Mouse (Mus musculus): Measurements from ENCODE around the gene Tecr. TPM values are rescaled to one million over a fixed set of nuclear protein-coding genes. Genes with fewer than 3 reads are reported as not detected.

The Tecr gene
- total and polyA plus RNA-seq, 3 experiments, result 111 to 199 (median 171) TPM

DNA sequence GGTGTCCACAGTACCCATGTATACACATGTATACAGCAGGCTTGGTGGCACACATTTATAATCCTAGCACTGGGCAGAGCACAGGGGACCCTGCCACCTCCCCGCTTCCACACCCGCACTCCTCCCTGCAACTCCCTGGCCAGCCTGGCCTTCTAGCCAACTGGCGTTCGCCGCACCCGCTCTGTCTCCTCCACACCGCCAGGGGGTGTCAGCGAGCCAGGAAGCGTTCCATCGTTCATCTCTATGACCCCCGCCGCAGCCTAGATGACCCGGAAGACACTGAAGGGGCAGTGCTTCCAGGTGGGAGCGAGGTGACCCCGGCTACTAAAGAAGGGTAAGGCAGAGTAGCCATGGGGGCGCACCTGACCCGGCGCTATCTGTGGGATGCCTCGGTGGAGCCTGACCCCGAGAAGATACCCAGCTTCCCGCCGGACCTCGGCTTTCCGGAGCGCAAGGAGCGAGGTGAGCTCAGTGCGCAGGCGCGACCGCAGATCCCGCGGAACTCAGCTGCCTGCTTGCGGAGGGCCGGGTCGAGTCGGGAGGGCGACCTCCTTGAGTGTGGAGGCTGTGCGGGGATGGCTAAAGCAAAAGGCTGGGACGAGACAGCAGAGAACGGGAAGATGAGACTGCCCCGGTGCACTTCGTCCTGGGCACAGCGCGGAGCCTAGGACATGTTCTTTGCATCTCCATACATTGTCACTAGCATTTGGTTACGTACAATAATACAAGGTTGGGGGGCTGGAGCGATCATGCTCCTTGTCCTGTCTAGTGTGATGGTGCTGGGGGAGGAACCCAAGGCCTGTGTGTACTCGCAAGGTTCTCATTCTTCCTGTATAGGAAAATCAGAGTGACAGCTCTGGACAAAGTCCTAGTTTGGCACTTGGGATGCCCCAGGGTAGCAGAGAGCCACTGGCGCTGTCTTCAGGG is 41.0 kb downstream of the Tecr start, which contains the start of gene Ndufb7 (continued):
- TF ChIP-seq ETS1 (conservative IDR thresholded peaks at IDR 0.05; ENCODE audit: low read depth, low read length) (no peak), POLR2A (IDR thresholded peaks at IDR 0.05; ENCODE audit: low read depth, low read length) (peak; percentile 83), MAZ (IDR thresholded peaks at IDR 0.05; ENCODE audit: low read depth, low read length) (peak; percentile 68; the same call in 1 of the 2 replicates), NELFE (IDR thresholded peaks at IDR 0.05; ENCODE audit: low read depth, low read length) (peak; percentile 73), JUND (conservative IDR thresholded peaks at IDR 0.05; ENCODE audit: low read depth, low read length) (no peak), TCF12 (IDR thresholded peaks at IDR 0.05; ENCODE audit: low read depth, low read length) (peak; percentile 76; the same call in 1 of the 2 replicates), ZKSCAN1 (IDR thresholded peaks at IDR 0.05; ENCODE audit: borderline replicate concordance, low read depth, low read length) (no peak), BHLHE40 (IDR thresholded peaks at IDR 0.05; ENCODE audit: low read depth, low read length) (no peak), CHD1 (IDR thresholded peaks at IDR 0.05; ENCODE audit: low read depth, low read length) (no peak), SIN3A (IDR thresholded peaks at IDR 0.05; ENCODE audit: low read length) (peak; percentile 79; the same call in 1 of the 2 replicates)

DNA sequence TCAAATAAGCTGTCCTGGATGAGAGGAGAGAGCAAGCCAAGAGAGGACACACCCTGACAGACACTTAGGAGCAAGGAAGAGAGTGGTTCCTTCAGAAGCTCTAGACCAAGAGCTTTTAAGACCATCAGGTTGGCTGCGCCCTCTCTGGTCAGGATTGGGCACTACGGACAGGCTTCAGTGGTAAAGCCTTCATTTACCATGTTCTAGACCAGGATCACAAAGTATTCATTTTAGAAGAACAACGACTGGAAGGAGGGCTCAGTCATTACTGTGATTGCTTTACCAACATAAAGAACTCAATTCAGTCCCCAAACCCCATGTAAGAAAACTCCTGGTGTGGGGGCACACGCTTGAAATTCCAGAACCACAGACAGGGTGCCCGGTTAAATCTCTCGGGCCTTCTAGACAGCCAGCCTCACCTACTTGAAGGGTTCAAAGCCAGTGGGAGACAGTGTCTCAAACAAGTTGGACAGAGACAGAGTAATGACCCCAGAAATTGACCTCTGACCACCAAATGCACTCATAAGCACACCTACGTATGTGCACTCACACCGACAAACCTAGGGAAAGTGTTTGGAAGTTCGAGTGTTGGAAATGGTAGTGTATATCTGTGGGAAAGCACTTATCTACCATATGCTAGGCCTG is 41.9 kb downstream of the Tecr start:
- Histone ChIP-seq H3K9me3 (replicated peaks; ENCODE audit: low read length) (no peaks in the 10 kb centered on the region), H3K4me2 (ENCODE audit: insufficient read depth, low read depth, poor library complexity, severe bottlenecking) (no peak overlapping the region), H3K9ac (ENCODE audit: insufficient read depth, low read depth) (no peak overlapping the region), H3K27me3 (replicated peaks) (no peaks in the 10 kb centered on the region), H3K79me2 (replicated peaks; ENCODE audit: control insufficient read depth, extremely low read depth, insufficient read depth, poor library complexity, severe bottlenecking) (peaks cover 16% of the 10 kb centered on the region), H3K4me1 (ENCODE audit: control insufficient read depth in 1 of 2, insufficient read depth in 2 of 2) (peaks cover 6 to 34% of the 10 kb centered on the region in 2 experiments), H3K36me3 (replicated peaks in 1 of 2; ENCODE audit: control insufficient read depth in 1 of 2, insufficient read depth in 1 of 2, low read length in 1 of 2) (peaks cover 9 to 28% of the 10 kb centered on the region in 2 experiments), H3K4me3 (replicated peaks in 1 of 3; ENCODE audit: low read depth in 2 of 3, low read length in 2 of 3, poor library complexity in 1 of 3) (no peak overlapping the region), H3K27ac (ENCODE audit: insufficient read depth, low read depth) (no peak overlapping the region)
- peak; percentile 44 to 76 for TF ChIP-seq CTCF (conservative IDR thresholded peaks at IDR 0.05 in 1 of 2, IDR thresholded peaks at IDR 0.05 in 1 of 2; ENCODE audit: low read depth in 2 of 2, low read length in 2 of 2)
- no peak for TF ChIP-seq TCF12 (IDR thresholded peaks at IDR 0.05; ENCODE audit: low read depth, low read length)
- TF ChIP-seq CHD2 (IDR thresholded peaks at IDR 0.05; ENCODE audit: low read length), result no peak
- TF ChIP-seq SIN3A (IDR thresholded peaks at IDR 0.05; ENCODE audit: low read length), result no peak
- TF ChIP-seq CHD1 (IDR thresholded peaks at IDR 0.05; ENCODE audit: low read depth, low read length), result no peak
- no peak for TF ChIP-seq USF2 (conservative IDR thresholded peaks at IDR 0.05; ENCODE audit: low read depth, low read length)
- TF ChIP-seq HCFC1 (IDR thresholded peaks at IDR 0.05; ENCODE audit: low read depth, low read length), result no peak
- no peak for TF ChIP-seq GABPA (IDR thresholded peaks at IDR 0.05; ENCODE audit: insufficient replicate concordance, low read depth, low read length)
- TF ChIP-seq NRF1 (IDR thresholded peaks at IDR 0.05; ENCODE audit: low read depth, low read length), result no peak
- TF ChIP-seq EP300 (IDR thresholded peaks at IDR 0.05; ENCODE audit: low read length), result no peak
- TF ChIP-seq ZC3H11A (IDR thresholded peaks at IDR 0.05; ENCODE audit: low read depth, low read length), result no peak
- peak; percentile 28 for TF ChIP-seq SMC3 (IDR thresholded peaks at IDR 0.05; ENCODE audit: low read depth, low read length)
- peak; percentile 48 for TF ChIP-seq RAD21 (IDR thresholded peaks at IDR 0.05; ENCODE audit: low read depth, low read length)
- 0 out of 2 replicates have a peak, but pooled peaks have one; percentile 32 for TF ChIP-seq POLR2A (IDR thresholded peaks at IDR 0.05; ENCODE audit: low read depth, low read length)
- TF ChIP-seq ZNF384 (IDR thresholded peaks at IDR 0.05; ENCODE audit: low read depth, low read length), result no peak
- in situ Hi-C loops (cut with MboI; ENCODE audit: low pct_ligation_motif_present, low pct_unique_long_range_greater_than_20kb, low sequenced_read_pairs) (no loop called here), dilution Hi-C loops (cut with MboI; ENCODE audit: extremely low pct_ligation_motif_present, extremely low pct_unique_long_range_greater_than_20kb, low sequenced_read_pairs) (no loop called here)
- peak; percentile 74 for DNase-seq (ENCODE audit: extremely low read depth)

Data from CH12.LX (cell line).